Mouse (Mus musculus) thymus, adult 2 months (tissue): Measurements from ENCODE around the gene Fasl.

ENCODE experiments used
- CTCF ChIP-seq: fragments of 200-500 bp; IDR thresholded peaks from 2 replicates; pipeline ENCODE4 v1.5.1; 2012; ENCODE audit warnings: mild to moderate bottlenecking, control low read depth, low read length, moderate library complexity, borderline replicate concordance; ENCODE audit not compliant: control insufficient read depth, poor library complexity, insufficient read depth; ENCODE audit errors: extremely low read depth
- POLR2A ChIP-seq: fragments of 200-500 bp; IDR thresholded peaks from 2 replicates; pipeline ENCODE4 v1.6.1; 2012; ENCODE audit warnings: mild to moderate bottlenecking, low read length, control low read depth, moderate library complexity; ENCODE audit not compliant: control insufficient read depth, poor library complexity, insufficient read depth; ENCODE audit errors: extremely low read depth

DNA sequence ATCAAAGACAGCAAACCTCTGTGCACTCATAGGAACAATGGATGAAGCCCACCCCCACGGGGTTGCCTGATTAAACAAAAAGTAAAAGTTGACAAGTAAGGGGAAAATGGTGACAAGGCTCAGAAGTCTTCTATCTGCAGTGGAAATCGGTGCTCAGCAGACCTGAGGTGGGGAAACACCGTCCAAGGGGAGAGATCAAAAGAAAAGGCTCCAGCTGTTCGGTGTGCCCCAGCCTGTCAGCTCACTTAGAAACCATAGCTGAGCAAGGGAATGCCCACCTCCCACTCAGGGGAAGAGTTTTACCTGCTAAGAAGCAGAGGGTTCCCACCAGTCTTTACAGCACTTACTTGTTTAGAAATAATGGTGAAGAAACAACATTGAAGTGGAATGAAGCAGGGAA is 26.7 kb downstream of the Fasl start:
- no peak for TF ChIP-seq POLR2A
- no peak for TF ChIP-seq CTCF
